Mouse (Mus musculus) kidney, embryonic 14.5 days (tissue): Measurements from ENCODE around the gene Plekhg4. TPM values are rescaled to one million over a fixed set of nuclear protein-coding genes. Genes with fewer than 3 reads are reported as not detected.

ENCODE experiments used
- ATAC-seq: fragments of 200-750 bp; cut with Nextera tagmentation; 2 replicates; pipeline ENCODE4 v1.8.0; 2017; ENCODE audit warnings: moderate number of reproducible peaks, mild to moderate bottlenecking, moderate TSS enrichment, moderate library complexity; ENCODE audit not compliant: low FRiP score, low TSS enrichment
- H3K27ac ChIP-seq: fragments of 300-500 bp; sonication (generic); 2 replicates; pipeline ENCODE4 v1.5.1; 2014; ENCODE audit warnings: low read depth, mild to moderate bottlenecking, low read length, moderate library complexity, mixed read lengths
- H3K27me3 ChIP-seq: fragments of 300-500 bp; sonication (generic); 2 replicates; pipeline ENCODE4 v1.6.1; 2014; ENCODE audit warnings: mild to moderate bottlenecking, low read length; ENCODE audit not compliant: control insufficient read depth, insufficient read depth
- H3K36me3 ChIP-seq: fragments of 300-500 bp; sonication (generic); 2 replicates; pipeline ENCODE4 v1.6.1; 2014; ENCODE audit warnings: low read length, mixed read lengths; ENCODE audit not compliant: control insufficient read depth, insufficient read depth
- H3K4me1 ChIP-seq: fragments of 300-500 bp; sonication (generic); 2 replicates; pipeline ENCODE4 v1.6.1; 2014; ENCODE audit warnings: low read length, mixed read lengths; ENCODE audit not compliant: control insufficient read depth, insufficient read depth
- H3K4me2 ChIP-seq: fragments of 300-500 bp; sonication (generic); replicated peaks from 2 replicates; pipeline ENCODE4 v1.6.1; 2014; ENCODE audit warnings: low read depth, mild to moderate bottlenecking, low read length
- H3K4me3 ChIP-seq: fragments of 300-500 bp; sonication (generic); 2 replicates; pipeline ENCODE4 v1.5.1; 2014; ENCODE audit warnings: mild to moderate bottlenecking, low read length
- H3K9ac ChIP-seq: fragments of 300-500 bp; sonication (generic); 2 replicates; pipeline ENCODE4 v1.6.1; 2014; ENCODE audit warnings: low read depth, mild to moderate bottlenecking, low read length, moderate library complexity
- H3K9me3 ChIP-seq: fragments of 300-500 bp; sonication (generic); 2 replicates; pipeline ENCODE4 v1.6.1; 2016; ENCODE audit warnings: low read length; ENCODE audit not compliant: control insufficient read depth
- WGBS: fragments of 180-500 bp; shearing (Covaris S2); extraction: QIAGEN DNeasy Blood & Tissue Kit; methylation state at CpG from one replicate; pipeline ENCODE4 v1.1.7; 2014; 5-methylcytosine and 5-hydroxymethylcytosine counted together
- polyA plus RNA-seq: library from polyadenylated mRNA; unstranded; fragments of >200 nt; fragmentation: Nextera tagmentation; extraction: Ambion mirVana; gene quantifications from 2 replicates; pipeline ENCODE4 v1.2.1, GENCODE M21; 2014

Plekhg4 gene
- 0.43 and 1.2 TPM in 2 replicates for polyA plus RNA-seq

GRCm38 (mm10) chr8:105373032-105373431, at the start of gene Plekhg4:
TSS of gene Plekhg4 (plus strand) at chr8:105373274.
- no peaks in the 10 kb centered on the region for H3K36me3 ChIP-seq
- 0 out of 2 replicates have a peak, but pooled peaks cover 6% of the 10 kb centered on the region for H3K4me1 ChIP-seq
- H3K4me3 ChIP-seq = no peak within 1 kb of the TSS
- H3K4me2 ChIP-seq = no peak within 1 kb of the TSS
- no peak for ATAC-seq
- no peaks in the 10 kb centered on the region for H3K27me3 ChIP-seq
- 59% methylated on average over 2 of the region's 2 CpGs for WGBS
- 0 out of 2 replicates have a peak, but pooled peaks cover 6% of the 10 kb centered on the region for H3K9me3 ChIP-seq
- no peak within 1 kb of the TSS for H3K27ac ChIP-seq
- H3K9ac ChIP-seq = no peak within 1 kb of the TSS

GRCm38 (mm10) chr8:105325641-105326093, 47.4 kb upstream of the Plekhg4 start:
- Histone ChIP-seq H3K4me1 (peaks cover 15% of the 10 kb centered on the region), H3K9ac (peak overlapping the region; percentile 79), H3K27ac (no peak overlapping the region), H3K4me3 (peak overlapping the region; percentile 93), H3K9me3 (no peaks in the 10 kb centered on the region), H3K4me2 (peak overlapping the region; percentile 74), H3K36me3 (peaks cover 37% of the 10 kb centered on the region), H3K27me3 (no peaks in the 10 kb centered on the region)
- peak; percentile 76; the same call in 1 of the 2 replicates for ATAC-seq
- under 1% methylated on average over 12 of the region's 12 CpGs for WGBS

- peak; percentile 92 for ATAC-seq
These were observed 46.9 kb upstream of the Plekhg4 start, which contains the start of the genes Lrrc29 and Tmem208 for GRCm38 (mm10) chr8:105326141-105326672. TSS of gene Lrrc29 (minus strand) at chr8:105326278. TSS of gene Tmem208 (plus strand) at chr8:105326354.

GRCm38 (mm10) chr8:105326968-105327367, 46.1 kb upstream of the Plekhg4 start:
- ATAC-seq = no peak
- WGBS = 42% methylated on average over 6 of the region's 6 CpGs
- no peaks in the 10 kb centered on the region for H3K27me3 ChIP-seq
- peak overlapping the region; percentile 79 for H3K9ac ChIP-seq
- H3K4me1 ChIP-seq = peaks cover 15% of the 10 kb centered on the region
- peaks cover 50% of the 10 kb centered on the region for H3K36me3 ChIP-seq
- H3K9me3 ChIP-seq = no peaks in the 10 kb centered on the region
- H3K4me3 ChIP-seq = peak overlapping the region; percentile 93
- H3K4me2 ChIP-seq = peak overlapping the region; percentile 70
- H3K27ac ChIP-seq = no peak overlapping the region

More at GRCm38 (mm10) chr8:105326141-105326672, 46.9 kb upstream of the Plekhg4 start, which contains the start of the genes Lrrc29 and Tmem208:
- Histone ChIP-seq H3K9ac (peak within 1 kb of the TSS; percentile 79), H3K36me3 (peaks cover 43% of the 10 kb centered on the region), H3K4me1 (peaks cover 15% of the 10 kb centered on the region), H3K9me3 (no peaks in the 10 kb centered on the region), H3K27me3 (no peaks in the 10 kb centered on the region), H3K4me3 (peak within 1 kb of the TSS; percentile 93), H3K27ac (peak within 1 kb of the TSS; percentile 70; the same call in 1 of the 2 replicates), H3K4me2 (peak within 1 kb of the TSS; percentile 74)
- 1% methylated on average over 34 of the region's 36 CpGs for WGBS

- Histone ChIP-seq H3K4me2 (no peak overlapping the region), H3K27ac (no peak overlapping the region), H3K27me3 (no peaks in the 10 kb centered on the region), H3K9me3 (no peaks in the 10 kb centered on the region), H3K4me3 (no peak overlapping the region), H3K9ac (no peak overlapping the region), H3K36me3 (peaks cover 65% of the 10 kb centered on the region), H3K4me1 (peaks cover 9% of the 10 kb centered on the region)
- ATAC-seq = no peak
- 95% methylated on average over 12 of the region's 12 CpGs for WGBS
These were observed 42.7 kb upstream of the Plekhg4 start for GRCm38 (mm10) chr8:105330325-105330724.

GRCm38 (mm10) chr8:105331469-105331868, 41.6 kb upstream of the Plekhg4 start:
- 95% methylated on average over 22 of the region's 22 CpGs for WGBS
- peaks cover 76% of the 10 kb centered on the region for H3K36me3 ChIP-seq
- H3K27me3 ChIP-seq = no peaks in the 10 kb centered on the region
- H3K9me3 ChIP-seq = no peaks in the 10 kb centered on the region
- no peak overlapping the region for H3K27ac ChIP-seq
- H3K9ac ChIP-seq = no peak overlapping the region
- peaks cover 8% of the 10 kb centered on the region for H3K4me1 ChIP-seq
- H3K4me3 ChIP-seq = no peak overlapping the region
- H3K4me2 ChIP-seq = no peak overlapping the region
- no peak for ATAC-seq

- Histone ChIP-seq H3K9me3 (no peaks in the 10 kb centered on the region), H3K9ac (no peak overlapping the region), H3K4me2 (no peak overlapping the region), H3K27ac (no peak overlapping the region), H3K36me3 (peaks cover 81% of the 10 kb centered on the region), H3K4me3 (no peak overlapping the region), H3K27me3 (no peaks in the 10 kb centered on the region), H3K4me1 (peaks cover 7% of the 10 kb centered on the region)
- no peak for ATAC-seq
- WGBS = 92% methylated on average over 9 of the region's 9 CpGs
These were observed 41.1 kb upstream of the Plekhg4 start for GRCm38 (mm10) chr8:105331931-105332330.

- H3K4me2 ChIP-seq = no peak overlapping the region
- H3K9me3 ChIP-seq = no peaks in the 10 kb centered on the region
- no peak overlapping the region for H3K27ac ChIP-seq
- no peak overlapping the region for H3K4me3 ChIP-seq
- no peak overlapping the region for H3K9ac ChIP-seq
- peaks cover under 1% of the 10 kb centered on the region for H3K4me1 ChIP-seq
- H3K27me3 ChIP-seq = no peaks in the 10 kb centered on the region
- no peak for ATAC-seq
- peaks cover 87% of the 10 kb centered on the region for H3K36me3 ChIP-seq
- WGBS = 78% methylated on average over 2 of the region's 2 CpGs
These were observed 40.6 kb upstream of the Plekhg4 start for GRCm38 (mm10) chr8:105332523-105332922.

- WGBS = 53% methylated on average over 32 of the region's 32 CpGs
- no peaks in the 10 kb centered on the region for H3K27me3 ChIP-seq
- no peak; the same call in 1 of the 2 replicates for ATAC-seq
- no peak overlapping the region for H3K27ac ChIP-seq
- peaks cover 59% of the 10 kb centered on the region for H3K36me3 ChIP-seq
- no peaks in the 10 kb centered on the region for H3K9me3 ChIP-seq
- H3K4me1 ChIP-seq = peaks cover 10% of the 10 kb centered on the region; the same call in 1 of the 2 replicates
- H3K4me3 ChIP-seq = no peak overlapping the region
- H3K4me2 ChIP-seq = no peak overlapping the region
- H3K9ac ChIP-seq = no peak overlapping the region
These were observed 36.5 kb upstream of the Plekhg4 start for GRCm38 (mm10) chr8:105336373-105337130.
